Mouse (Mus musculus): ENCODE data around the gene Tpgs1.

GRCm38 (mm10) chr10:79668076-79668475 is 1.1 kb upstream of the Tpgs1 start:
- no peak for TF ChIP-seq CTCF (conservative IDR thresholded peaks at IDR 0.05 in 1 of 2, IDR thresholded peaks at IDR 0.05 in 1 of 2; ENCODE audit: low read depth in 2 of 2, low read length in 2 of 2)
- TF ChIP-seq USF2 (conservative IDR thresholded peaks at IDR 0.05; ENCODE audit: low read depth, low read length) = no peak
- no peak for TF ChIP-seq CHD2 (IDR thresholded peaks at IDR 0.05; ENCODE audit: low read length)
- no peak for TF ChIP-seq POLR2A (IDR thresholded peaks at IDR 0.05; ENCODE audit: low read depth, low read length)
- no peak for TF ChIP-seq KAT2A (IDR thresholded peaks at IDR 0.05; ENCODE audit: insufficient replicate concordance, low read length)
